Mouse (Mus musculus): ENCODE measurements around the gene Iqschfp. TPM values are rescaled to one million over a fixed set of nuclear protein-coding genes. Genes with fewer than 3 reads are reported as not detected.

Gene Iqschfp
- polyA plus RNA-seq, 1 experiment, result not detected

DNA sequence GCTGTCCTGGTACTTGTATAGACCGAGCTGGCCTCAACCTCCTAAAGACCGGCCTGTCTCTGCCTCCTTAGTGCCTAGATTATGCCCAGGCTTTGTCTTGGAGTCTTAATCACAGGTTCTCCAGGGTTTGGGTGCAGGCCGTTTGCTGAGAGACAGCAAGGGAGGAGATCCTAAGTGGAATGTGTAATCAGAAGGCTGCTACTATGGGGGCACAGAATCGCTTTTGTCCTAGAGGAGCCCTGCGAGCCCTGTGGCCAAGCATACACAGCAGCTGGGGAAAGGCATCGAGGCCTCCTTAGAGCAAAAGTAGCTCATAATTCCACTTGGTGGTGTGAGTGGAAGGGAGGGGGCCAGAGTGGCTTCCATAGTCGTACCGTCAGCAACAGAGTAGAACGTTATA lies 592.0 kb downstream of the Iqschfp start:
- no peak overlapping the region for H3K27ac ChIP-seq (ENCODE audit: insufficient read depth, low read depth, low read length)
- H3K4me3 ChIP-seq (ENCODE audit: insufficient read depth, low read depth, low read length), result no peak overlapping the region
- TF ChIP-seq CTCF (IDR thresholded peaks at IDR 0.05; ENCODE audit: insufficient read depth, low read depth, low read length) (no peak), POLR2A (IDR thresholded peaks at IDR 0.05; ENCODE audit: insufficient read depth, low read depth, low read length) (no peak)
- WGBS, result 87% methylated on average over 9 of the region's 9 CpGs
- H3K4me1 ChIP-seq (ENCODE audit: control insufficient read depth, insufficient read depth, low read length), result no peaks in the 10 kb centered on the region

DNA sequence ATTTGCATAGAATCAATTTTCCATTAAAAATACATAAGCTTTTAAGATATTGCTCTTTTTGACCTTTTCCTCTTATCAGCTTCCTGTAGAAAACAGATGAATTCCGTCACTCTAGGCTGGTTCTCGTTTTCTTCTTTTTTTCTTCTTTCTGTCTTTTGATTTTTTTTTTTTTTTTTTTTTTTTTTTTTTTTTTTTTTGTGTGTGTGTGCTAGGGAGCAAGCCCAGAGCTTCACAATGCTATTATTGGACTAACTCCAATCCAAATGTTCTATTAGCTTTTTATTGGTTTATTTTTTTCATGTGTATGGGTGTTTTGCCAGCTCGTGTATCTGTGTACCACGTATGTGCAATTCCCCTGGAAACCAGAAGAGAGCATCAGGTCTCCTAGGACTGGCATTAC lies 592.5 kb downstream of the Iqschfp start:
- 92% methylated on average over 4 of the region's 4 CpGs for WGBS

GRCm38 (mm10) chr3:68487621-68488020 lies 595.6 kb downstream of the Iqschfp start:
- H3K4me3 ChIP-seq (ENCODE audit: insufficient read depth, low read depth, low read length), result no peak overlapping the region
- no peaks in the 10 kb centered on the region for H3K4me1 ChIP-seq (ENCODE audit: control insufficient read depth, insufficient read depth, low read length)
- TF ChIP-seq POLR2A (IDR thresholded peaks at IDR 0.05; ENCODE audit: insufficient read depth, low read depth, low read length) (no peak), CTCF (IDR thresholded peaks at IDR 0.05; ENCODE audit: insufficient read depth, low read depth, low read length) (no peak)
- WGBS, result 84% methylated on average over 1 of the region's 1 CpGs
- no peak overlapping the region for H3K27ac ChIP-seq (ENCODE audit: insufficient read depth, low read depth, low read length)

More for the DNA sequence above, 592.5 kb downstream of the Iqschfp start:
- Histone ChIP-seq H3K4me1 (ENCODE audit: control insufficient read depth, insufficient read depth, low read length) (no peaks in the 10 kb centered on the region), H3K27ac (ENCODE audit: insufficient read depth, low read depth, low read length) (no peak overlapping the region), H3K4me3 (ENCODE audit: insufficient read depth, low read depth, low read length) (no peak overlapping the region)
- TF ChIP-seq CTCF (IDR thresholded peaks at IDR 0.05; ENCODE audit: insufficient read depth, low read depth, low read length) (no peak), POLR2A (IDR thresholded peaks at IDR 0.05; ENCODE audit: insufficient read depth, low read depth, low read length) (no peak)

GRCm38 (mm10) chr3:68488316-68488715 lies 596.3 kb downstream of the Iqschfp start:
- Histone ChIP-seq H3K4me1 (ENCODE audit: control insufficient read depth, insufficient read depth, low read length) (peaks cover 3% of the 10 kb centered on the region), H3K4me3 (ENCODE audit: insufficient read depth, low read depth, low read length) (no peak overlapping the region), H3K27ac (ENCODE audit: insufficient read depth, low read depth, low read length) (no peak overlapping the region)
- TF ChIP-seq POLR2A (IDR thresholded peaks at IDR 0.05; ENCODE audit: insufficient read depth, low read depth, low read length) (no peak), CTCF (IDR thresholded peaks at IDR 0.05; ENCODE audit: insufficient read depth, low read depth, low read length) (no peak)
- WGBS, result 87% methylated on average over 5 of the region's 5 CpGs

GRCm38 (mm10) chr3:68491516-68491915 lies 599.5 kb downstream of the Iqschfp start:
- Histone ChIP-seq H3K27ac (ENCODE audit: insufficient read depth, low read depth, low read length) (no peak overlapping the region), H3K4me3 (ENCODE audit: insufficient read depth, low read depth, low read length) (no peak overlapping the region), H3K4me1 (ENCODE audit: control insufficient read depth, insufficient read depth, low read length) (peaks cover 16% of the 10 kb centered on the region)
- WGBS, result 94% methylated on average over 6 of the region's 6 CpGs
- TF ChIP-seq CTCF (IDR thresholded peaks at IDR 0.05; ENCODE audit: insufficient read depth, low read depth, low read length) (no peak), POLR2A (IDR thresholded peaks at IDR 0.05; ENCODE audit: insufficient read depth, low read depth, low read length) (no peak)

- 91% methylated on average over 1 of the region's 1 CpGs for WGBS
- peaks cover 16% of the 10 kb centered on the region for H3K4me1 ChIP-seq (ENCODE audit: control insufficient read depth, insufficient read depth, low read length)
- no peak overlapping the region for H3K27ac ChIP-seq (ENCODE audit: insufficient read depth, low read depth, low read length)
- H3K4me3 ChIP-seq (ENCODE audit: insufficient read depth, low read depth, low read length), result no peak overlapping the region
- no peak for TF ChIP-seq CTCF (IDR thresholded peaks at IDR 0.05; ENCODE audit: insufficient read depth, low read depth, low read length)
- no peak for TF ChIP-seq POLR2A (IDR thresholded peaks at IDR 0.05; ENCODE audit: insufficient read depth, low read depth, low read length)
These were observed 600.0 kb downstream of the Iqschfp start for GRCm38 (mm10) chr3:68492066-68492465.

DNA sequence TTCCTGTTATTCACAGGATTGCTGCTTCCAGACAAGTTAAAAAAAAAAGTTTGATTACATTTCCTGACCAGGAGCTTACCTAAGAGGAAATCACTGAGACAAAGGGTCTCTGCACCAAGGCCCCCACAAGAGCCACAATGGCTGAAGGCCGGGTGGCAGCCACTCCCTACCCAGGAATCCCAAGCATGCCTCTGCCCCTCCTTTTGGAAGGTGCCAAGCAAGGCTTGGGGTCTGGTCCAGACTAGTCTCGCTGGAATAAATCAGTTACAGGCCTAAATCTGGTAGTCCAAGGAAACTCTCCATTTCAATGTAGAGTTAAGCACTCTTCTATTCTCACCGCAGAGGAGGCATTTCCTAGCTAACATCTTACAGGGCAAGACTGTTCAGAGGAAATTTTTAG lies 600.5 kb downstream of the Iqschfp start:
- no peak overlapping the region for H3K4me3 ChIP-seq (ENCODE audit: insufficient read depth, low read depth, low read length)

DNA sequence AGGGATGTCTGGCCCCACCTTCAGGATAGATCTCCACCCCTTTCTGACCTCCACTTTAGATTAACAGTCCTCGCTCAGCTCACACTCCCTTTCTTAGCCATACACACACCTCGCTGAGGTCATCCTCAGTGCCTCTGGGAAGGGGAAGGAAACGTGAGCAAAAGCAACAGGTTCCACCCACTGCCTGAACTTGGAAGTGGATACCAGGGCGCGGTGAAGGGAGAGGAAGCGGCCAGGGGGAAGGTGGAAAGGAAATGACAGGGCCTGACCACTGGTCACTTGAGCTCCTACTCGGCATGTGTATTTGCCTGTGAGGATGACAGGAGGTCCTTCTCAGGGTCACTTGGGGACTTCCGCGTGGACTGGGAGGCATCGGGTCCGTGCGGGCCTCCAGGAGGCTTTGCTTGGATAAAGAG lies 601.1 kb downstream of the Iqschfp start:
- 19% methylated on average over 12 of the region's 12 CpGs for WGBS

More for the DNA sequence above, 600.5 kb downstream of the Iqschfp start:
- no peak overlapping the region for H3K27ac ChIP-seq (ENCODE audit: insufficient read depth, low read depth, low read length)
- 82% methylated on average over 3 of the region's 3 CpGs for WGBS
- TF ChIP-seq POLR2A (IDR thresholded peaks at IDR 0.05; ENCODE audit: insufficient read depth, low read depth, low read length) (no peak), CTCF (IDR thresholded peaks at IDR 0.05; ENCODE audit: insufficient read depth, low read depth, low read length) (no peak)
- peaks cover 16% of the 10 kb centered on the region for H3K4me1 ChIP-seq (ENCODE audit: control insufficient read depth, insufficient read depth, low read length)

DNA sequence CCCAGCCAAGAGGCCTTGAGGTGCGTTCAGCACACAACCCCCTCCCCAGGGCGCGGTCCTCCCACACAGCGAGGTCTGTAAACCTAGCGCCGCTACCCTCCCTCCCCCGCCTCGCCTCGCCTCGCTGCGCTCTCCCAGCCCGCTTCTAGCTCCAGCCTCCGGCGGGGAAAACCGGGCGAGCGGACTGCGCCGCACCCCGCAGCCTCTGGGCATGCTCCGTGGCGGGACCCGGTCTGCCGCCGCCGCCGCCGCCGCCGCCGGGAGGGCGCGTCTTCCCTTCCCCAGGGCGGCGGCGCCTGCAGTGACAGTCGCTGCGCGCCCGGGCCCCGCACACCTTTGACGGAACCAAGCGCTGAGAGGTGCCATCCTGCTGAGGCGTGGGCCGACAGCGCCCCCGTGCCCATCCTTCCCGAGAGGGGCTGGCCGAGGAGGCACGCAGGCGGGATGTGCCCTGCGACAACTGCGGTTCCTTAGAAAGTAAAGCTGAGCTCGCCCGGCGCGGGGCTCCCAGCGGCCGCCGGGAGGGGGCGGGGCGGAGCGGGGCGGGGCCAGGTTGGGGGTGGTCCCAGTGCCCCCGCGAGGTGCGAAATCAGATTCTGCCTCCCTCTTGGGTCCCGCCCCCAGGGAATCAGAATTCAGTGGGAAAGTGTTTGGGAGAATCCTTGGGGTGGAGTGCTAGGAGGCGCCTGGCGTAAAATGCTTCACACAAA lies 601.7 kb downstream of the Iqschfp start:
- H3K4me3 ChIP-seq (ENCODE audit: insufficient read depth, low read depth, low read length), result peak overlapping the region; percentile 85
- WGBS, result under 1% methylated on average over 68 of the region's 70 CpGs
- H3K27ac ChIP-seq (ENCODE audit: insufficient read depth, low read depth, low read length), result no peak overlapping the region
- TF ChIP-seq POLR2A (IDR thresholded peaks at IDR 0.05; ENCODE audit: insufficient read depth, low read depth, low read length), result peak; percentile 11; the same call in 1 of the 2 replicates
- TF ChIP-seq CTCF (IDR thresholded peaks at IDR 0.05; ENCODE audit: insufficient read depth, low read depth, low read length), result no peak
- H3K4me1 ChIP-seq (ENCODE audit: control insufficient read depth, insufficient read depth, low read length), result peaks cover 16% of the 10 kb centered on the region

More for the DNA sequence above, 601.1 kb downstream of the Iqschfp start:
- peak overlapping the region; percentile 85 for H3K4me3 ChIP-seq (ENCODE audit: insufficient read depth, low read depth, low read length)
- peaks cover 16% of the 10 kb centered on the region for H3K4me1 ChIP-seq (ENCODE audit: control insufficient read depth, insufficient read depth, low read length)
- TF ChIP-seq POLR2A (IDR thresholded peaks at IDR 0.05; ENCODE audit: insufficient read depth, low read depth, low read length), result no peak
- no peak for TF ChIP-seq CTCF (IDR thresholded peaks at IDR 0.05; ENCODE audit: insufficient read depth, low read depth, low read length)
- H3K27ac ChIP-seq (ENCODE audit: insufficient read depth, low read depth, low read length), result no peak overlapping the region
